Mouse (Mus musculus): ENCODE data around the gene Armc10. TPM values are rescaled to one million over a fixed set of nuclear protein-coding genes. Genes with fewer than 3 reads are reported as not detected.

Armc10 gene
- polyA plus RNA-seq, 1 experiment: 40.4 TPM

DNA sequence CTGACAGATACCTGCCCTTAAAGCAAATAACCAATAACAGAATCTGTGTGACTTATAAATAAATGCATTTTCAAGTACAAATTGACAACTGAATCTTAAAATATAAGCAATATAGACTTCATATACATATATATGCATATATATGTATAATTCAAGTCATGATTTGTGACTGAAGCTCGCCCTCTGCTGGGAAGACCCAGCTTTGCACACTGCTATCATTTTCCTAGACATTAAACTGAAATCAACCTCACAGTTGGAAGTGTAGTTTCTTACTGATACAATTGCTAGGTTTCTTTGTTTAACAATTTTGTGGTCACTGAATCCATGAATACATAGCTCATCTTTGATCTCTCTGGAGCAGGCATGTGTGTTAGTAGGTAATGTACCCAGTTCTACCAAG is 4.7 kb upstream of the Armc10 start:
- Histone ChIP-seq H3K4me3 (ENCODE audit: insufficient read depth, low read length) (no peak overlapping the region), H3K27ac (ENCODE audit: insufficient read depth, low read length) (no peak overlapping the region), H3K4me1 (ENCODE audit: control insufficient read depth, insufficient read depth, low read length) (peaks cover 3% of the 10 kb centered on the region; the same call in 1 of the 2 replicates)
- TF ChIP-seq POLR2A (IDR thresholded peaks at IDR 0.05; ENCODE audit: low read depth, low read length) (no peak), CTCF (IDR thresholded peaks at IDR 0.05; ENCODE audit: borderline replicate concordance, insufficient read depth, low read length) (0 out of 2 replicates have a peak, but pooled peaks have one; percentile 45)

GRCm38 (mm10) chr5:21643606-21644005 is 2.0 kb upstream of the Armc10 start:
- Histone ChIP-seq H3K4me3 (ENCODE audit: insufficient read depth, low read length) (no peak overlapping the region), H3K27ac (ENCODE audit: insufficient read depth, low read length) (no peak overlapping the region), H3K4me1 (ENCODE audit: control insufficient read depth, insufficient read depth, low read length) (peaks cover 3% of the 10 kb centered on the region; the same call in 1 of the 2 replicates)
- TF ChIP-seq POLR2A (IDR thresholded peaks at IDR 0.05; ENCODE audit: low read depth, low read length): no peak
- no peak for TF ChIP-seq CTCF (IDR thresholded peaks at IDR 0.05; ENCODE audit: borderline replicate concordance, insufficient read depth, low read length)

GRCm38 (mm10) chr5:21644891-21645438 is 648 bp upstream of the Armc10 start:
- H3K4me3 ChIP-seq (ENCODE audit: insufficient read depth, low read length): peak overlapping the region; percentile 37
- peaks cover 2% of the 10 kb centered on the region; the same call in 1 of the 2 replicates for H3K4me1 ChIP-seq (ENCODE audit: control insufficient read depth, insufficient read depth, low read length)
- H3K27ac ChIP-seq (ENCODE audit: insufficient read depth, low read length): no peak overlapping the region
- TF ChIP-seq POLR2A (IDR thresholded peaks at IDR 0.05; ENCODE audit: low read depth, low read length) (no peak), CTCF (IDR thresholded peaks at IDR 0.05; ENCODE audit: borderline replicate concordance, insufficient read depth, low read length) (no peak)

DNA sequence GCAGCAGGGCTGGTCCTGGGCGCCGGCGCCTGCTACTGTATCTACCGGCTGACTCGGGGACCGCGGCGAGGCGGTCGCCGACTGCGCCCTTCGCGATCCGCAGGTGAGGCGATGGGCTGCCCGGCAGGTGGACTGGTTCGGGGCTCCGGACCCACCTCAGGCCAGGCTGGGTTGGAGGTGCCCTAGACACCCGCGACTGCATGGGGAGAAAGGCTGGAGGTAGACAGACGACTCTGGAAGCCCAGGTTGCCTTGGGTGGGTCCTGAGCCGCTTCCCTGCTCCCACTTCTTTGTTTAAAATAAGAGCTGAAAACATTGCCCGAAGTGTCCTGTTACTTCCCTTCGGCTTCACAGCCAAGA is 499 bp downstream of the Armc10 start:
- peak overlapping the region; percentile 16; the same call in 1 of the 2 replicates for H3K27ac ChIP-seq (ENCODE audit: insufficient read depth, low read length)
- H3K4me1 ChIP-seq (ENCODE audit: control insufficient read depth, insufficient read depth, low read length): no peaks in the 10 kb centered on the region
- H3K4me3 ChIP-seq (ENCODE audit: insufficient read depth, low read length): peak overlapping the region; percentile 88
- TF ChIP-seq POLR2A (IDR thresholded peaks at IDR 0.05; ENCODE audit: low read depth, low read length): no peak
- TF ChIP-seq CTCF (IDR thresholded peaks at IDR 0.05; ENCODE audit: borderline replicate concordance, insufficient read depth, low read length): no peak

- TF ChIP-seq POLR2A (IDR thresholded peaks at IDR 0.05; ENCODE audit: low read depth, low read length) (no peak), CTCF (IDR thresholded peaks at IDR 0.05; ENCODE audit: borderline replicate concordance, insufficient read depth, low read length) (no peak)
- H3K4me3 ChIP-seq (ENCODE audit: insufficient read depth, low read length): no peak overlapping the region
- no peak overlapping the region for H3K27ac ChIP-seq (ENCODE audit: insufficient read depth, low read length)
Observed at GRCm38 (mm10) chr5:21650736-21651135, 5.1 kb downstream of the Armc10 start.

GRCm38 (mm10) chr5:21651885-21652612 is 6.4 kb downstream of the Armc10 start:
- no peaks in the 10 kb centered on the region for H3K4me1 ChIP-seq (ENCODE audit: control insufficient read depth, insufficient read depth, low read length)
- no peak overlapping the region for H3K4me3 ChIP-seq (ENCODE audit: insufficient read depth, low read length)
- TF ChIP-seq POLR2A (IDR thresholded peaks at IDR 0.05; ENCODE audit: low read depth, low read length): no peak
- TF ChIP-seq CTCF (IDR thresholded peaks at IDR 0.05; ENCODE audit: borderline replicate concordance, insufficient read depth, low read length): no peak
- H3K27ac ChIP-seq (ENCODE audit: insufficient read depth, low read length): no peak overlapping the region

More at GRCm38 (mm10) chr5:21650736-21651135, 5.1 kb downstream of the Armc10 start:
- no peaks in the 10 kb centered on the region for H3K4me1 ChIP-seq (ENCODE audit: control insufficient read depth, insufficient read depth, low read length)

- Histone ChIP-seq H3K4me1 (ENCODE audit: control insufficient read depth, insufficient read depth, low read length) (no peaks in the 10 kb centered on the region; the same call in 1 of the 2 replicates), H3K4me3 (ENCODE audit: insufficient read depth, low read length) (no peak overlapping the region), H3K27ac (ENCODE audit: insufficient read depth, low read length) (no peak overlapping the region)
- no peak for TF ChIP-seq CTCF (IDR thresholded peaks at IDR 0.05; ENCODE audit: borderline replicate concordance, insufficient read depth, low read length)
- TF ChIP-seq POLR2A (IDR thresholded peaks at IDR 0.05; ENCODE audit: low read depth, low read length): no peak
Observed at GRCm38 (mm10) chr5:21656912-21657311, 11.3 kb downstream of the Armc10 start.

DNA sequence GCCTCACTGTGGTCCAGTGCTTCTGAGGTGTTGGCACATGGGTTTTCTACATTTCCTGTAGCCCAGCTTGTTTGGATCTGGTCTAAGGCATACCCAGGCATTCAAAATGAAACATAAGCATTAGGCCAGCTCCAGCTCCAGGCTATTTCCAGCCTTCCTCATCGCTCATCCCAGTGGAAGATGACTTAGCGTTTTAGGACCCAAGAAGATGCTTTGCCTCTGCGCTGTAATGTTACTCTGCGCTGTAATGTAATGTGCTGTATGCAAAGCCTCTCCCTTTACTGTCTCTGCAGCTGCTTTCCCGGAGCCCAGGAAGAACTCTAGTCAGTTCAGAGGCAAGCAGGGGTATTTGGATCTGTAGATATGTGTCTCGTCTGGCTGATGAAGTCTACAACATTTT is 12.4 kb downstream of the Armc10 start:
- Histone ChIP-seq H3K4me1 (ENCODE audit: control insufficient read depth, insufficient read depth, low read length) (no peaks in the 10 kb centered on the region; the same call in 1 of the 2 replicates), H3K4me3 (ENCODE audit: insufficient read depth, low read length) (no peak overlapping the region), H3K27ac (ENCODE audit: insufficient read depth, low read length) (no peak overlapping the region)
- no peak for TF ChIP-seq CTCF (IDR thresholded peaks at IDR 0.05; ENCODE audit: borderline replicate concordance, insufficient read depth, low read length)
- TF ChIP-seq POLR2A (IDR thresholded peaks at IDR 0.05; ENCODE audit: low read depth, low read length): no peak

GRCm38 (mm10) chr5:21658623-21659395 is 13.2 kb downstream of the Armc10 start:
- H3K27ac ChIP-seq (ENCODE audit: insufficient read depth, low read length): no peak overlapping the region
- no peaks in the 10 kb centered on the region; the same call in 1 of the 2 replicates for H3K4me1 ChIP-seq (ENCODE audit: control insufficient read depth, insufficient read depth, low read length)
- no peak overlapping the region for H3K4me3 ChIP-seq (ENCODE audit: insufficient read depth, low read length)
- TF ChIP-seq POLR2A (IDR thresholded peaks at IDR 0.05; ENCODE audit: low read depth, low read length) (no peak), CTCF (IDR thresholded peaks at IDR 0.05; ENCODE audit: borderline replicate concordance, insufficient read depth, low read length) (peak; percentile 67; the same call in 1 of the 2 replicates)
